Mouse (Mus musculus): ENCODE measurements around the gene Atxn3. TPM values are rescaled to one million over a fixed set of nuclear protein-coding genes. Genes with fewer than 3 reads are reported as not detected.

The Atxn3 gene
- polyA plus RNA-seq, 1 experiment: 3.0 TPM

DNA sequence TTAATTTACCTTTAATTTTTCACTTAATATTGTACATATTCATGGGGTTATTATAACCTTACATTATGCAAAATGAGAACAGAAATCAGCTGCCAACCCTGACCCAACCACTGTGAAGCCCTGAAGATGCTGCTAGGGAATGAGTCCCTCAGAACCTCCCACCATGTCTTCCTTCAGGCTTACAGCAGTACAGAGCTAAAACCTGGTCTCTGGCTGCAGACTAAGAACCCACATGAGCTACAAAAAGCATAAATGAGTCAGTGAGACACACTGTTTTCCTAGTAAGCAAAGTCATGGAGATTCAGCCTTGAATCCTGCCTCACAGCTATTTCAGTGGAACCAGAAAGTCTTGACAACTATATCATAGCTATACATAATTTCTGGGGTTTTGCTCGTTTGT, 29.6 kb downstream of the Atxn3 start:
- no peaks in the 10 kb centered on the region for H3K4me1 ChIP-seq (ENCODE audit: control insufficient read depth, insufficient read depth, insufficient read length)
- H3K27me3 ChIP-seq (ENCODE audit: control insufficient read depth, insufficient read depth, low read length): no peaks in the 10 kb centered on the region
- 87% methylated on average over 1 of the region's 1 CpGs for WGBS
- DNase-seq (ENCODE audit: low read depth in 1 of 2, low spot score in 2 of 2): no peak
- TF ChIP-seq CTCF (IDR thresholded peaks at IDR 0.05; ENCODE audit: extremely low read depth, insufficient read depth, insufficient read length, insufficient replicate concordance) (no peak), POLR2A (IDR thresholded peaks at IDR 0.05; ENCODE audit: low read depth, low read length) (no peak)
- no peak overlapping the region for H3K27ac ChIP-seq (ENCODE audit: insufficient read depth, low read length)
- no peak overlapping the region for H3K4me3 ChIP-seq (ENCODE audit: extremely low read depth, insufficient read depth, insufficient read length)
- peaks cover 27% of the 10 kb centered on the region for H3K36me3 ChIP-seq (ENCODE audit: control insufficient read depth, insufficient read depth, low read length)

DNA sequence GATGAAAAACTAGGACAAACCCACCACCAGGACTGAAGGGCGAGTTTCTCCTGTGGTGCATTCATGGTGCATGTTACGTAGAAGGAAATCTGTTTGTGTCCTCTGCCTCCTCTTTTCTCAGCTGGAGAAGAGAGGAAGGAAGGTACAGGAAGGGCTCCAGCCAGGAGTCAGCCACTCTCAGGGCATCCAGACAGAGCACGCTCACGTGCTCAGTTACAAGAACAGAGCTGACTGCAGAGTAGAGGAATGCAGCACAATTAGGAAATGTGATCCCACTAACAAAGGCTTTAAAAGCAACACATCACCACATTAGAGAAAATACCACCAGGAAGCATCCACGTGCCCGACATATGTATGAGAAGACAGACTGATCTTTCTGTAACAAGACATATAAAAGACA, 35.7 kb downstream of the Atxn3 start:
- H3K27me3 ChIP-seq (ENCODE audit: control insufficient read depth, insufficient read depth, low read length): no peaks in the 10 kb centered on the region
- no peak overlapping the region for H3K4me3 ChIP-seq (ENCODE audit: extremely low read depth, insufficient read depth, insufficient read length)
- H3K27ac ChIP-seq (ENCODE audit: insufficient read depth, low read length): no peak overlapping the region
- 93% methylated on average over 6 of the region's 6 CpGs for WGBS
- peaks cover 16% of the 10 kb centered on the region for H3K36me3 ChIP-seq (ENCODE audit: control insufficient read depth, insufficient read depth, low read length)
- no peak for DNase-seq (ENCODE audit: low read depth in 1 of 2, low spot score in 2 of 2)
- no peaks in the 10 kb centered on the region for H3K4me1 ChIP-seq (ENCODE audit: control insufficient read depth, insufficient read depth, insufficient read length)
- TF ChIP-seq POLR2A (IDR thresholded peaks at IDR 0.05; ENCODE audit: low read depth, low read length) (no peak), CTCF (IDR thresholded peaks at IDR 0.05; ENCODE audit: extremely low read depth, insufficient read depth, insufficient read length, insufficient replicate concordance) (no peak)

DNA sequence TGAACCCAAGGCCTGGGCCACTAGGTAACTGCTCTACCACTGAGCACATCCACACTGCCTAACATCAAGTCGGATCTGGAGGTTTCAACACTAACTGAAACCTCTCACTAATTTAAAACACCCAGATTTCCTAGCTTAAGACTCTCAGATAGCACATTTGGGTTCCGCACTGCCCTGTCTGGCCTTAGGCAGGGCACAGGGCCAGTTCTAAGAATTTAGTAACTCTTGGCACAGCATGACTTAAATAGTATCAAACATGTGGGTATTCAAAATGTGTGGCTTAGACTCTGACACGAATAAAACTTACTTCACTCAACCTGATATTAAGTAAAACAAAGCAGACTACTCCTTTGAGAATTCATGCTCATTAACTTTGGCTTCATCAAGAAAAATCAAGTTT, 38.2 kb downstream of the Atxn3 start:
- Histone ChIP-seq H3K27ac (ENCODE audit: insufficient read depth, low read length) (no peak overlapping the region), H3K4me3 (ENCODE audit: extremely low read depth, insufficient read depth, insufficient read length) (no peak overlapping the region), H3K36me3 (ENCODE audit: control insufficient read depth, insufficient read depth, low read length) (peaks cover 8% of the 10 kb centered on the region), H3K4me1 (ENCODE audit: control insufficient read depth, insufficient read depth, insufficient read length) (no peaks in the 10 kb centered on the region), H3K27me3 (ENCODE audit: control insufficient read depth, insufficient read depth, low read length) (no peaks in the 10 kb centered on the region)
- TF ChIP-seq CTCF (IDR thresholded peaks at IDR 0.05; ENCODE audit: extremely low read depth, insufficient read depth, insufficient read length, insufficient replicate concordance): no peak
- no peak for TF ChIP-seq POLR2A (IDR thresholded peaks at IDR 0.05; ENCODE audit: low read depth, low read length)
- 85% methylated on average over 3 of the region's 3 CpGs for WGBS
- no peak for DNase-seq (ENCODE audit: low read depth in 1 of 2, low spot score in 2 of 2)

DNA sequence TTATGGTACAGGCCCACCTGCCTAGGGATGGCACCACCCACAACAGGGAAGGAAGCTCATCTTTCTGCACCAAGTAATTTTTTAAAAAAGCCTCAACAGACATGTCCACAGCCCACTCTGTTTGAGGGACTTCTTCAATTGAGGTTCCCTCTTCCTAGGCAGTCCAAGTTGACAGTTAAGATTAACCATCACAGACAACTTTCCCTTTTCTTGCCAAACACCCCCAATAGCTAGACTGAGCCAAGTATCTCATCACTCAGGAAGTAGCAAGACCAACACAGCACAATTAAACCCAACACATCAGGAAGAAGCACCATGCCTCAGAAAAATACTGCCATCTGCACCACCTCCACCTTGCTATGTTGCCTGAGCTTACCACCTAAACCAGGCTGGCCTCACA, 40.9 kb downstream of the Atxn3 start:
- H3K4me3 ChIP-seq (ENCODE audit: extremely low read depth, insufficient read depth, insufficient read length): no peak overlapping the region
- H3K27me3 ChIP-seq (ENCODE audit: control insufficient read depth, insufficient read depth, low read length): no peaks in the 10 kb centered on the region
- DNase-seq (ENCODE audit: low read depth in 1 of 2, low spot score in 2 of 2): no peak
- no peak for TF ChIP-seq POLR2A (IDR thresholded peaks at IDR 0.05; ENCODE audit: low read depth, low read length)
- no peak for TF ChIP-seq CTCF (IDR thresholded peaks at IDR 0.05; ENCODE audit: extremely low read depth, insufficient read depth, insufficient read length, insufficient replicate concordance)
- H3K4me1 ChIP-seq (ENCODE audit: control insufficient read depth, insufficient read depth, insufficient read length): peaks cover 4% of the 10 kb centered on the region; the same call in 1 of the 2 replicates
- no peak overlapping the region for H3K27ac ChIP-seq (ENCODE audit: insufficient read depth, low read length)
- H3K36me3 ChIP-seq (ENCODE audit: control insufficient read depth, insufficient read depth, low read length): peaks cover 1% of the 10 kb centered on the region; the same call in 1 of the 2 replicates

DNA sequence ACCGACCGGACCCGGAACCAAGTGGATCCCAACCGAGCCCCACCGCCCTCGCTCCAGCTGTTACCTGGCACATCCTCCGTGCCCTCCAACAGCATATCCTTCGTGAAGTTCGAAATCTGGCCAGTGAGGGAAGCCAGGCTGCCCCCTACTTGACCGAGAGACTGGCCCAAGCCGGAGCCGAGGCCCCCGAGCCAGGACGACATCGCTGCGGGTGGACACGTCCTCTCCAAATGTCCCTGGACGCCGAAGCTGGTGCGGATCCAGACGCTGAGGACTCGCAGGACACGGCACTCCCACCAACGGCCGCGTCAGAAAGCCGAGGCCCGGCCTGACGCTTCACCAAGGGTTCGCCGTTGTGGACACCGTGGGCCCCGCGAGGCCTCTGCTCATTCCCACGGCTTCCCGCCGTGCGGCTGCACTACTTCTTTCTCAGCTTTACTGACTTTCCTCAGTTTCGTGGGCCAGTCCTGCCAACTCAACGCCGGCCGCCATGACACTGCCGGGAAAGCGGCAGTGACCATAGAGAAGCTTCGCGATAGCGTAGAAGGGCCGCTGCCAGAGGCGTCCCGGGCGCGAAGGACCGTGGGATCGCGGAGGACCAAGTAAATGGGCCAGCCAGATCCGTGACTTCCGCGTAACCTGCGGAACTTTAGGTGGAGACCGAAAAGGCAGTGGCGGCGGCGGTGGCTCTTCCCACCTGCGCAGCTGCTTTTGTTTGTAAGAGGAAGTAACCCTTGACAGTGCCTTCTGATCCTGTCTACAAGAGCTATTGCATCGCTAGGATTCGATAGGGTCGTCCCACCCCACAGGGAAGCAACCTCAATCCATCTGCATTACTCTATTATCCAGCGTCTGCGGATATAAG, 45.2 kb downstream of the Atxn3 start, which contains the start of gene Trip11:
Trip11 (minus strand) TSS at position 642 of the 865 bp plus-strand sequence.
- DNase-seq (ENCODE audit: low read depth in 1 of 2, low spot score in 2 of 2): peak; percentile 82 to 91
- WGBS: under 1% methylated on average over 69 of the region's 69 CpGs
- H3K27me3 ChIP-seq (ENCODE audit: control insufficient read depth, insufficient read depth, low read length): no peaks in the 10 kb centered on the region
- peak within 1 kb of the TSS; percentile 87 for H3K4me3 ChIP-seq (ENCODE audit: extremely low read depth, insufficient read depth, insufficient read length)
- H3K36me3 ChIP-seq (ENCODE audit: control insufficient read depth, insufficient read depth, low read length): peaks cover 2% of the 10 kb centered on the region
- H3K27ac ChIP-seq (ENCODE audit: insufficient read depth, low read length): peak within 1 kb of the TSS; percentile 78
- H3K4me1 ChIP-seq (ENCODE audit: control insufficient read depth, insufficient read depth, insufficient read length): peaks cover 6% of the 10 kb centered on the region
- peak; percentile 88 for TF ChIP-seq POLR2A (IDR thresholded peaks at IDR 0.05; ENCODE audit: low read depth, low read length)
- no peak for TF ChIP-seq CTCF (IDR thresholded peaks at IDR 0.05; ENCODE audit: extremely low read depth, insufficient read depth, insufficient read length, insufficient replicate concordance)

DNA sequence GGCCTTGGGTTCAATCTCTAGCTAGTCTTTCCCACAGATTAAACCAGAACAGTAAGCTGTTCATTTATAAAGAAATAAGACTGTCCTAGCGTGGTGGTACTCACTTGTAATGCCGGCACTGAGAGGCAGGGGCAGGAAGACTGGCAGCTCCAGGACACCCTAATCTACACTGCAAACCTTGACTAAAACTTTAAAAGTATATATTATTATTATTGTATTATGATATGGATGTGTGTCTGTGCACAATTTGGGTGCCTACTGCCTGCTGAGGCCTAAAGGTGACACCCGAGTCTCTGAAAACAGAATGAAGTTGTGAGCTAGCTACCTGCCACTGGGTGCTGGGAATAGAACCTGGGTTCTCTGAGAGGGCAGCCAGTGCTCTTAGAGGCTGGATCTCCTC, 46.7 kb downstream of the Atxn3 start:
- peaks cover 6% of the 10 kb centered on the region for H3K4me1 ChIP-seq (ENCODE audit: control insufficient read depth, insufficient read depth, insufficient read length)
- no peak overlapping the region for H3K27ac ChIP-seq (ENCODE audit: insufficient read depth, low read length)
- TF ChIP-seq POLR2A (IDR thresholded peaks at IDR 0.05; ENCODE audit: low read depth, low read length): no peak
- no peak for TF ChIP-seq CTCF (IDR thresholded peaks at IDR 0.05; ENCODE audit: extremely low read depth, insufficient read depth, insufficient read length, insufficient replicate concordance)
- peak overlapping the region; percentile 5; the same call in 1 of the 2 replicates for H3K4me3 ChIP-seq (ENCODE audit: extremely low read depth, insufficient read depth, insufficient read length)
- WGBS: 88% methylated on average over 3 of the region's 3 CpGs
- no peak for DNase-seq (ENCODE audit: low read depth in 1 of 2, low spot score in 2 of 2)
- no peaks in the 10 kb centered on the region for H3K27me3 ChIP-seq (ENCODE audit: control insufficient read depth, insufficient read depth, low read length)
- H3K36me3 ChIP-seq (ENCODE audit: control insufficient read depth, insufficient read depth, low read length): peaks cover 2% of the 10 kb centered on the region

DNA sequence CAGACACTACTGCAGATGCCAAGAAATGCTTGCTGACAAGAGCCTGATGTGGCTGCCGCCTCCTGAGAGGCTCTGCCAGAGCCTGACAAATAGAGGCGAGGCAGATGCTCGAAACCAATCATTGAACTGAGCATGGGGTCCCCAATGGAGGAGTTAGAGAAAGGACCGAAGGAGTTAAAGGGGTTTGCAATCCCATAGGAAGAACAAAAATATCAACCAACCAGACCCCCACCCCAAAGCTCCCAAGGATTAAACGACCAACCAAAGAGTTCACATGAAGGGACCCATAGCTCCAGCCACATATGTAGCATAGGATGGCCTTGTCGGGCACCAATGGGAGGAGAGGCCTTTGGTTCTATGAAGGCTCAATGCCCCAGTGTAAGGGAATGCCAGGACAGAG, 47.7 kb downstream of the Atxn3 start:
- Histone ChIP-seq H3K27me3 (ENCODE audit: control insufficient read depth, insufficient read depth, low read length) (no peaks in the 10 kb centered on the region), H3K36me3 (ENCODE audit: control insufficient read depth, insufficient read depth, low read length) (peaks cover 2% of the 10 kb centered on the region), H3K4me1 (ENCODE audit: control insufficient read depth, insufficient read depth, insufficient read length) (peaks cover 12% of the 10 kb centered on the region), H3K4me3 (ENCODE audit: extremely low read depth, insufficient read depth, insufficient read length) (no peak overlapping the region), H3K27ac (ENCODE audit: insufficient read depth, low read length) (no peak overlapping the region)
- no peak for TF ChIP-seq POLR2A (IDR thresholded peaks at IDR 0.05; ENCODE audit: low read depth, low read length)
- TF ChIP-seq CTCF (IDR thresholded peaks at IDR 0.05; ENCODE audit: extremely low read depth, insufficient read depth, insufficient read length, insufficient replicate concordance): no peak
- WGBS: 96% methylated on average over 6 of the region's 6 CpGs
- DNase-seq (ENCODE audit: low read depth in 1 of 2, low spot score in 2 of 2): no peak
